Mouse (Mus musculus): ENCODE data around the gene U2af1. TPM values are rescaled to one million over a fixed set of nuclear protein-coding genes. Genes with fewer than 3 reads are reported as not detected.
"Not testable (repeated sequence)": the region's sequence is repeated elsewhere in the genome, so short reads cannot be mapped to it uniquely, and the experiment has no call there.

The U2af1 gene
- 10.6 and 10.8 TPM in 2 replicates for polyA plus RNA-seq (2012)

- H3K36me3 ChIP-seq (ENCODE audit: control insufficient read depth): peaks cover 38% of the 10 kb centered on the region
- peak within 1 kb of the TSS; percentile 88 for H3K4me3 ChIP-seq (replicated peaks)
- H3K9me3 ChIP-seq (ENCODE audit: control insufficient read depth, low read length): peaks cover 2% of the 10 kb centered on the region; the same call in 1 of the 2 replicates
- H3K4me1 ChIP-seq (ENCODE audit: control insufficient read depth): peaks cover 46% of the 10 kb centered on the region
- H3K27me3 ChIP-seq (ENCODE audit: control insufficient read depth): peaks cover 4% of the 10 kb centered on the region; the same call in 1 of the 2 replicates
- TF ChIP-seq TAL1 (IDR thresholded peaks at IDR 0.05; ENCODE audit: low read length) (no peak), GATA1 (IDR thresholded peaks at IDR 0.05; ENCODE audit: low read length) (peak; percentile 62)
Measured at GRCm38 (mm10) chr17:31658468-31659185, at the start of gene U2af1. Gene U2af1 (minus strand): TSS chr17:31658892.

GRCm38 (mm10) chr17:31705271-31706020 lies 46.8 kb upstream of the U2af1 start:
- no peak overlapping the region for H3K4me3 ChIP-seq (replicated peaks)
- no peaks in the 10 kb centered on the region for H3K36me3 ChIP-seq (ENCODE audit: control insufficient read depth)
- H3K4me1 ChIP-seq (ENCODE audit: control insufficient read depth): no peaks in the 10 kb centered on the region
- no peaks in the 10 kb centered on the region for H3K27me3 ChIP-seq (ENCODE audit: control insufficient read depth)
- H3K9me3 ChIP-seq (ENCODE audit: control insufficient read depth, low read length): no peaks in the 10 kb centered on the region
- TF ChIP-seq GATA1 (IDR thresholded peaks at IDR 0.05; ENCODE audit: low read length): no peak
- no peak for TF ChIP-seq TAL1 (IDR thresholded peaks at IDR 0.05; ENCODE audit: low read length)

- Histone ChIP-seq H3K4me3 (replicated peaks) (no peak overlapping the region), H3K27me3 (ENCODE audit: control insufficient read depth) (no peaks in the 10 kb centered on the region), H3K36me3 (ENCODE audit: control insufficient read depth) (no peaks in the 10 kb centered on the region), H3K9me3 (ENCODE audit: control insufficient read depth, low read length) (no peaks in the 10 kb centered on the region), H3K4me1 (ENCODE audit: control insufficient read depth) (no peaks in the 10 kb centered on the region)
- no peak for TF ChIP-seq TAL1 (IDR thresholded peaks at IDR 0.05; ENCODE audit: low read length)
Measured at GRCm38 (mm10) chr17:31703276-31703980, 44.7 kb upstream of the U2af1 start.

- Histone ChIP-seq H3K4me1 (ENCODE audit: control insufficient read depth) (peaks cover 3% of the 10 kb centered on the region), H3K4me3 (replicated peaks) (no peak overlapping the region), H3K9me3 (ENCODE audit: control insufficient read depth, low read length) (no peaks in the 10 kb centered on the region), H3K36me3 (ENCODE audit: control insufficient read depth) (no peaks in the 10 kb centered on the region), H3K27me3 (ENCODE audit: control insufficient read depth) (no peaks in the 10 kb centered on the region)
- TF ChIP-seq GATA1 (IDR thresholded peaks at IDR 0.05; ENCODE audit: low read length) (no peak), TAL1 (IDR thresholded peaks at IDR 0.05; ENCODE audit: low read length) (no peak)
Measured at GRCm38 (mm10) chr17:31698347-31698746, 39.7 kb upstream of the U2af1 start.

GRCm38 (mm10) chr17:31695356-31695755 lies 36.7 kb upstream of the U2af1 start:
- not testable (repeated sequence) for H3K9me3 ChIP-seq (ENCODE audit: control insufficient read depth, low read length); H3K36me3 ChIP-seq (ENCODE audit: control insufficient read depth); H3K27me3 ChIP-seq (ENCODE audit: control insufficient read depth); H3K4me1 ChIP-seq (ENCODE audit: control insufficient read depth); H3K4me3 ChIP-seq (replicated peaks)

GRCm38 (mm10) chr17:31694949-31695348 lies 36.3 kb upstream of the U2af1 start:
- peaks cover 9% of the 10 kb centered on the region for H3K4me1 ChIP-seq (ENCODE audit: control insufficient read depth)
- H3K4me3 ChIP-seq (replicated peaks): no peak overlapping the region
- H3K36me3 ChIP-seq (ENCODE audit: control insufficient read depth): no peaks in the 10 kb centered on the region
- TF ChIP-seq TAL1 (IDR thresholded peaks at IDR 0.05; ENCODE audit: low read length) (no peak), GATA1 (IDR thresholded peaks at IDR 0.05; ENCODE audit: low read length) (no peak)
- H3K27me3 ChIP-seq (ENCODE audit: control insufficient read depth): no peaks in the 10 kb centered on the region
- no peaks in the 10 kb centered on the region for H3K9me3 ChIP-seq (ENCODE audit: control insufficient read depth, low read length)

- Histone ChIP-seq H3K4me1 (ENCODE audit: control insufficient read depth) (peaks cover 9% of the 10 kb centered on the region), H3K9me3 (ENCODE audit: control insufficient read depth, low read length) (no peaks in the 10 kb centered on the region), H3K27me3 (ENCODE audit: control insufficient read depth) (no peaks in the 10 kb centered on the region), H3K4me3 (replicated peaks) (no peak overlapping the region), H3K36me3 (ENCODE audit: control insufficient read depth) (no peaks in the 10 kb centered on the region)
- no peak for TF ChIP-seq TAL1 (IDR thresholded peaks at IDR 0.05; ENCODE audit: low read length)
- no peak for TF ChIP-seq GATA1 (IDR thresholded peaks at IDR 0.05; ENCODE audit: low read length)
Measured at GRCm38 (mm10) chr17:31694023-31694376, 35.3 kb upstream of the U2af1 start.

GRCm38 (mm10) chr17:31693330-31694022 lies 34.8 kb upstream of the U2af1 start:
- TF ChIP-seq TAL1 (IDR thresholded peaks at IDR 0.05; ENCODE audit: low read length) (no peak), GATA1 (IDR thresholded peaks at IDR 0.05; ENCODE audit: low read length) (no peak)
- Histone ChIP-seq H3K4me3 (replicated peaks) (no peak overlapping the region), H3K9me3 (ENCODE audit: control insufficient read depth, low read length) (no peaks in the 10 kb centered on the region), H3K36me3 (ENCODE audit: control insufficient read depth) (no peaks in the 10 kb centered on the region), H3K27me3 (ENCODE audit: control insufficient read depth) (no peaks in the 10 kb centered on the region), H3K4me1 (ENCODE audit: control insufficient read depth) (peaks cover 9% of the 10 kb centered on the region)

- H3K27me3 ChIP-seq (ENCODE audit: control insufficient read depth): no peaks in the 10 kb centered on the region
- H3K4me3 ChIP-seq (replicated peaks): no peak overlapping the region
- H3K36me3 ChIP-seq (ENCODE audit: control insufficient read depth): no peaks in the 10 kb centered on the region
- H3K4me1 ChIP-seq (ENCODE audit: control insufficient read depth): peaks cover 9% of the 10 kb centered on the region
- H3K9me3 ChIP-seq (ENCODE audit: control insufficient read depth, low read length): no peaks in the 10 kb centered on the region
- TF ChIP-seq GATA1 (IDR thresholded peaks at IDR 0.05; ENCODE audit: low read length): no peak
- TF ChIP-seq TAL1 (IDR thresholded peaks at IDR 0.05; ENCODE audit: low read length): no peak
Measured at GRCm38 (mm10) chr17:31692918-31693317, 34.2 kb upstream of the U2af1 start.

All from erythroblast, embryonic 14.5 days (primary cell).